Mouse (Mus musculus): ENCODE results near the gene Zfp609.

- TF ChIP-seq CTCF (IDR thresholded peaks at IDR 0.05) (no peak), POLR2A (IDR thresholded peaks at IDR 0.05; ENCODE audit: insufficient read depth, low read depth, low read length) (no peak), EP300 (IDR thresholded peaks at IDR 0.05; ENCODE audit: insufficient read depth, low read depth, low read length) (no peak)
Observed at GRCm38 (mm10) chr9:65703241-65703640, 124.1 kb downstream of the Zfp609 start.

All from heart, adult 2 months (tissue).